Mouse (Mus musculus): ENCODE data around the gene Cfap43. TPM values are rescaled to one million over a fixed set of nuclear protein-coding genes. Genes with fewer than 3 reads are reported as not detected.
A peak's percentile ranks its signal among the peaks of the same experiment; 100 is the strongest.

The Cfap43 gene
- polyA plus RNA-seq, 1 experiment from 2014 or later: not detected

DNA sequence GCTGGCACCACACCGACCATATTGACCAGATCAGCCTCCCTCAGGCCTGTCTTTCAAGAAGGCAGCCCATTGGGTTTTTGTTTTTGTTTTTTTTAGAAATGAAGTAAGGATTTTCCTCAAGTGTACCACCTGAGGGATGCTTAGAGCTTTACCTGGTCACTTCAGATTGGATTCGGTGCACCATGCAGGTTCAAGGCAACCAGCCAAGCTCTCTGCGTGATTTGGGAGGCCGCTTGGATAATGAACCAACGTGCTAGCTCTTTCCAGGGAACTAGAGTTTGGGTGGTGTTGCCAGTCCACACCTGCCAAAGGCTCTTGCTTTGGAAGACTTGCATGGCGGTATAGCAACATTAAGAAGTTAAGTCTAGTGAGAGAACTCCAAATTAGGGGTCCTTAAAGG, 26.0 kb downstream of the Cfap43 start:
- Histone ChIP-seq H3K9me3 (replicated peaks; ENCODE audit: control insufficient read depth, low read length) (no peaks in the 10 kb centered on the region), H3K9ac (ENCODE audit: low read depth, low read length) (no peak overlapping the region), H3K4me1 (ENCODE audit: control insufficient read depth, low read depth, low read length) (peaks cover 3% of the 10 kb centered on the region), H3K4me3 (ENCODE audit: low read depth, low read length) (no peak overlapping the region), H3K36me3 (ENCODE audit: control insufficient read depth, insufficient read depth) (peaks cover 3% of the 10 kb centered on the region), H3K4me2 (ENCODE audit: low read depth, low read length) (no peak overlapping the region), H3K27ac (ENCODE audit: low read length) (no peak overlapping the region), H3K27me3 (ENCODE audit: control insufficient read depth, insufficient read depth, low read depth, low read length) (no peaks in the 10 kb centered on the region)
- 80% methylated on average over 6 of the region's 6 CpGs for WGBS (ENCODE audit: insufficient replicate concordance)
- no peak for ATAC-seq (ENCODE audit: low read depth)

DNA sequence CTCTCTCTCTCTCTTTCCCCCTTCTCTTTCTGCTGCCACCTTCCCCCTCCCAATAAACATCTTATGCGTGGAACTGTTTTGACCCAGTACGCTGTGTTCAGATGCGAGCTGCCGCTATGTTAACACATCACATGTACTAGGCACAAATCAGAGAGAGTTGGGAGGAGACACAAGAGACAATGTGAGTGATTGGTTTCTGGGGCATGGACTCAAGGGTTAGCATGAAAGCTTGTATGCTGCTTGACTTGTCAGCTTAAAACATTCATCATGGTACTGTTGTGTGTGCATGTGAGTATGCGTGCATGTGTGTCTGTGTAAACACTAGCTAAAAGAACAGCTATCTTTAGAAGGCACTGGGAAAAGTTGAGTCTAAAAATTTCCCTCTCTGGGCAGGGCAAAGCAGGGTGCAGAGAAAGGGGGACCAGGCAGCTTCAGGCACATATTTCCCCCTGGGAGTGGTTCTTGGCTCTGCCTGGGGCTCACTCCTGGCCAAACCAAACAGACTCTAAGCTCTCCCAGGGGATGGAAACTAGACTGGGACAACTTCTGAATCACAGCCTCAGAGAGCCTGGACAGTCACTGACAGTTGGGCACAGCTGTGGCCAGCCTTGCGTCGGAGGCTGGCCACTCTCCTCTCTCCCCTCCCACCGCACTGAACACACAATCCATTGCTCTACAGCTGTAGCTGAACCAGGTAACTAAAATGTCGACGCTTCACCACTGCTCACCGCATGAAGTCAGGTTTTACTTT, 27.4 kb downstream of the Cfap43 start:
- H3K36me3 ChIP-seq (ENCODE audit: control insufficient read depth, insufficient read depth): peaks cover 3% of the 10 kb centered on the region; the same call in 1 of the 2 replicates
- no peaks in the 10 kb centered on the region; the same call in 1 of the 2 replicates for H3K4me1 ChIP-seq (ENCODE audit: control insufficient read depth, low read depth, low read length)
- ATAC-seq (ENCODE audit: low read depth): no peak
- no peak overlapping the region for H3K27ac ChIP-seq (ENCODE audit: low read length)
- no peak overlapping the region for H3K4me3 ChIP-seq (ENCODE audit: low read depth, low read length)
- no peak overlapping the region for H3K4me2 ChIP-seq (ENCODE audit: low read depth, low read length)
- H3K9me3 ChIP-seq (replicated peaks; ENCODE audit: control insufficient read depth, low read length): no peaks in the 10 kb centered on the region
- 76% methylated on average over 11 of the region's 11 CpGs for WGBS (ENCODE audit: insufficient replicate concordance)
- H3K27me3 ChIP-seq (ENCODE audit: control insufficient read depth, insufficient read depth, low read depth, low read length): no peaks in the 10 kb centered on the region
- H3K9ac ChIP-seq (ENCODE audit: low read depth, low read length): no peak overlapping the region

DNA sequence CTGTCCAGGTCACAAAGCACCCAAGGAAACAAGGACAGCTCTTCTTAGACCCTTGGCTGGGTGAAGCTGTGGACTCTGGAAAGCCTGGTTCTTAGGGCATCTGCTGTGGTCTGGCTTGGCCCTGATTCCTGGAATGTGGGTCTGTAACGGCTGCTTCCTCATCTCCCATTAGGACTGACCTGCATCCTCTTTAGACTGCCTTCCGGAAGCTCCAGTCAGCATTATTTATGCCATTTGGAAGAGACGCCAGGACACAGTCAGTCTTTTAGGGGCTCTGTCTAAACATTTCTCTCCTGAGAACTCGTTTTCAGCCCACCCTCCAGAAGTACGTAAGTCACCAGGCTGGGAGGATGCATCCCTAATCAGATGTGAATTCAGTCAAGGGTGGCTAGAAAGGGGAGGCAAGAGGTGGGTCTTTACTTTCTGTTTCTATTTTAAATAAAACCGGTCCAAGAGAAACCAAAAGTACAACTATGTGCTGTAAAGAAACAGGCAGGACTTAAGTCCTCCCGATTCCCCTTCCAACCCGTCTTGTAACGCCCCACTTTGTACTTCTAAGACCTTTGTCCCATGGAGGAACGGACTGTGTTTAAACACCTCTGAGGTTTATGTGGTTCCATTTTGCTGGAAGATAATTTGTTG, 28.5 kb downstream of the Cfap43 start:
- H3K4me2 ChIP-seq (ENCODE audit: low read depth, low read length): no peak overlapping the region; the same call in 1 of the 2 replicates
- H3K4me1 ChIP-seq (ENCODE audit: control insufficient read depth, low read depth, low read length): no peaks in the 10 kb centered on the region; the same call in 1 of the 2 replicates
- 0 out of 2 replicates have a peak overlapping the region, but pooled peaks have one; percentile 11 for H3K4me3 ChIP-seq (ENCODE audit: low read depth, low read length)
- no peaks in the 10 kb centered on the region for H3K9me3 ChIP-seq (replicated peaks; ENCODE audit: control insufficient read depth, low read length)
- WGBS (ENCODE audit: insufficient replicate concordance): 33% methylated on average over 10 of the region's 10 CpGs
- H3K36me3 ChIP-seq (ENCODE audit: control insufficient read depth, insufficient read depth): peaks cover 1% of the 10 kb centered on the region; the same call in 1 of the 2 replicates
- no peak for ATAC-seq (ENCODE audit: low read depth)
- H3K27ac ChIP-seq (ENCODE audit: low read length): no peak overlapping the region
- H3K9ac ChIP-seq (ENCODE audit: low read depth, low read length): no peak overlapping the region
- no peaks in the 10 kb centered on the region for H3K27me3 ChIP-seq (ENCODE audit: control insufficient read depth, insufficient read depth, low read depth, low read length)

DNA sequence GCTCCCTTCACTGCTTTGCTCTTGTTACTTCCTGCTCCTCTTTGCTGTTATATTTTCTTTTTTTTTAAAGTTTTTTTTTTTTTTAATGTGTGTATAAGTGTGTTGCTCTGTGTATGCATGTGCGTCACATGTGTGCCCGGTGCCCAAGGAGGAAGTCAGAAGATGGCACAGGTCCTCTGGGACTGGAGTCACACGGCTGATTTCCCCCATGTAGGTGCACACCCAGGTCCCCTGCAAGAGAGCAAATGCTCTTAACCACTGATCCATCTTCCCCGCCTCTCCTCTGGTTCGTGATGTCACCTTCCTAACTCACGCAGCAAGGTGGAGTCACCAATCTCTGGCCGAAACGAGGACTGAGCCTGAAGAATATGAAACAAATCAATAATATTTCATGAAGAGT, 31.1 kb downstream of the Cfap43 start:
- no peak overlapping the region for H3K9ac ChIP-seq (ENCODE audit: low read depth, low read length)
- H3K36me3 ChIP-seq (ENCODE audit: control insufficient read depth, insufficient read depth): no peaks in the 10 kb centered on the region
- no peak overlapping the region for H3K4me2 ChIP-seq (ENCODE audit: low read depth, low read length)
- whole genome bisulfite sequencing (ENCODE audit: insufficient replicate concordance): 77% methylated on average over 8 of the region's 8 CpGs
- no peaks in the 10 kb centered on the region for H3K27me3 ChIP-seq (ENCODE audit: control insufficient read depth, insufficient read depth, low read depth, low read length)
- H3K4me3 ChIP-seq (ENCODE audit: low read depth, low read length): no peak overlapping the region
- H3K4me1 ChIP-seq (ENCODE audit: control insufficient read depth, low read depth, low read length): no peaks in the 10 kb centered on the region; the same call in 1 of the 2 replicates
- no peak for ATAC-seq (ENCODE audit: low read depth)
- H3K27ac ChIP-seq (ENCODE audit: low read length): no peak overlapping the region
- H3K9me3 ChIP-seq (replicated peaks; ENCODE audit: control insufficient read depth, low read length): no peaks in the 10 kb centered on the region

DNA sequence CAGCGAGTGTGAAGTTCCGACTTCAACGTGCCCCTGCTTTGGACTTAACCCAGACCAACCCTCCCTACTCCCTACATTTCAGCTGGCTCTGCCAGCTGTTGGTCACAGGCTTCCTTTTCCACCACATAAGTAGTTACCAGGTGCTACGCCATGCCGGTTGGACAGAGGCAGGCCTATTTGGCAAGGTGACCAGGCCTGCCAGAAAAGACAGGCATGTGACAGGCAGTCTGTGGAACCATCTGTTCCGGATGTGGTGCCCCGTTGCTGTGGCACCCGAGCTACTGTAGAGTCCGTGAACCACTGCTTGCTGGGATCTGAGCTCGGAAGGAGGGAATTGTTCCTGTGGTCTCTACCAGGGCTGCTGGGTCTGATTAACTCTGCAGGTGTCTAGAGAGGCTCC, 31.7 kb downstream of the Cfap43 start:
- no peak overlapping the region for H3K9ac ChIP-seq (ENCODE audit: low read depth, low read length)
- H3K27ac ChIP-seq (ENCODE audit: low read length): no peak overlapping the region
- no peak for ATAC-seq (ENCODE audit: low read depth)
- H3K36me3 ChIP-seq (ENCODE audit: control insufficient read depth, insufficient read depth): no peaks in the 10 kb centered on the region
- no peaks in the 10 kb centered on the region; the same call in 1 of the 2 replicates for H3K4me1 ChIP-seq (ENCODE audit: control insufficient read depth, low read depth, low read length)
- 72% methylated on average over 10 of the region's 10 CpGs for WGBS (ENCODE audit: insufficient replicate concordance)
- H3K4me2 ChIP-seq (ENCODE audit: low read depth, low read length): no peak overlapping the region
- no peaks in the 10 kb centered on the region for H3K9me3 ChIP-seq (replicated peaks; ENCODE audit: control insufficient read depth, low read length)
- H3K4me3 ChIP-seq (ENCODE audit: low read depth, low read length): no peak overlapping the region
- no peaks in the 10 kb centered on the region for H3K27me3 ChIP-seq (ENCODE audit: control insufficient read depth, insufficient read depth, low read depth, low read length)

DNA sequence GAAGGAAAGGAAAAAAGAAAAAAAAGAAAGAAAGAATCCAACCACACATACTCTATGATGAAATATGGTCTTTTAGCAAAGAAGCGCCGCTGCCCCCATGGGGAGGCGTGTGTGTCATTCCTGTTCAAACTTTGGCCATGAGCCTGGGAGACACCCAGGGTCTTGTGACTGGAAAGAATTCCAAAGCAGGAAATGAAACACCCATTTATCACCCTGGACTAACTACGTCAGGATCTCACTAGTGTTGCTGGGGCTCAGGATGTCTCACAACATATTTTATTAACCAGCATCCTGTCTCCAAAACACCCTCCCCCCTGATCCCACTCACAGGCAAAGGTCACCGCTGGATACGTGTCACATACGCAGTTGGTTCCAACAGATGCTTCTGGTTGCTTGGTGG, 32.5 kb downstream of the Cfap43 start:
- Histone ChIP-seq H3K4me2 (ENCODE audit: low read depth, low read length) (no peak overlapping the region), H3K9ac (ENCODE audit: low read depth, low read length) (no peak overlapping the region), H3K4me1 (ENCODE audit: control insufficient read depth, low read depth, low read length) (no peaks in the 10 kb centered on the region; the same call in 1 of the 2 replicates), H3K4me3 (ENCODE audit: low read depth, low read length) (no peak overlapping the region), H3K36me3 (ENCODE audit: control insufficient read depth, insufficient read depth) (no peaks in the 10 kb centered on the region), H3K9me3 (replicated peaks; ENCODE audit: control insufficient read depth, low read length) (no peaks in the 10 kb centered on the region), H3K27ac (ENCODE audit: low read length) (no peak overlapping the region), H3K27me3 (ENCODE audit: control insufficient read depth, insufficient read depth, low read depth, low read length) (no peaks in the 10 kb centered on the region)
- WGBS (ENCODE audit: insufficient replicate concordance): 65% methylated on average over 7 of the region's 7 CpGs
- ATAC-seq (ENCODE audit: low read depth): peak; percentile 43

DNA sequence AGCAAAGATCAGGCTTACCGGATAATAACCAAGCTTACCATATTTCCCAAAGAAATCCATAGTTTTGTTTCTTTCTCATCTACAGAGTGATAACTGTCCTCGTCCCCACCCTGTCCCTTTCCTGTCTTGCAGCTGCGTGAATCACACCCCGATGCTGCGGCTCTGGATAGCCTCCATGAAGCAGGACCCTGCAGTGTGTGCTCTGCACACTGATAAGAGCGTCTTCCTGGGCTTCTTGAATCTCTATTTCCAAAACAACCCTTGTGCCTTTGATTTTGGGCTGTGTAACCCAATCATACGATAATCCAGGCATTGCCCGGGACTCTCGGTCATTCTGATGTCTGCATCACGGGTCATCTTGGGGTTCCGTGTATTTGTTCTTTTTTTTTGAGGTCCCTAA, 33.2 kb downstream of the Cfap43 start:
- 46% methylated on average over 11 of the region's 11 CpGs for WGBS (ENCODE audit: insufficient replicate concordance)
- Histone ChIP-seq H3K27ac (ENCODE audit: low read length) (no peak overlapping the region), H3K36me3 (ENCODE audit: control insufficient read depth, insufficient read depth) (no peaks in the 10 kb centered on the region), H3K9ac (ENCODE audit: low read depth, low read length) (no peak overlapping the region), H3K4me1 (ENCODE audit: control insufficient read depth, low read depth, low read length) (no peaks in the 10 kb centered on the region; the same call in 1 of the 2 replicates), H3K27me3 (ENCODE audit: control insufficient read depth, insufficient read depth, low read depth, low read length) (no peaks in the 10 kb centered on the region), H3K9me3 (replicated peaks; ENCODE audit: control insufficient read depth, low read length) (no peaks in the 10 kb centered on the region), H3K4me2 (ENCODE audit: low read depth, low read length) (no peak overlapping the region), H3K4me3 (ENCODE audit: low read depth, low read length) (no peak overlapping the region)
- no peak for ATAC-seq (ENCODE audit: low read depth)

DNA sequence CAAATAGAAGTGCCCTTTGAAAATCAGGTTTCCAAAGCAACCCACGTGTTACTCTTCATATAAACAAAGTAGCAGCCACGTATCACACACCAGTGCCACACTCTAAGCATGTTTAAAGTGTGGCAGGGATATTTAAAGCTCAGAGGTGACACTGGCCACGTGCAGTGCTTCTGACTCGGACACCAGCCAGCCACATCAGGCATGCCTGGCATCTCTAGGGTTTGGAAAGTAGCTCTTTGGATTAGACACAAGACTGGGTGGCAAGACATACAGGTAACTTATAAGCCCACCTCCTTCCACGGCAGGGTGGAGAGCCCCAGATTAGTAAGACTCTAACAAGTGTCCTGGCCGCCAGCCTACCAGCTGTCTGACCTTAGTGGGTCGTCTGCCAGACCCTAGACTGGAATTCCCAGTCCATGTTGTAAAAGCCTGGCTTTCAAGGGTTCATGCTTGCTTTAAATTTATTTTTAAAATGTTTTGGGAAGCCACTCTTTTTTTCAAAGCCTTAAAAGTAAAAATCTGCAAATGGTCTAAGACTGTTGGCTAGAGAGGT, 33.8 kb downstream of the Cfap43 start:
- Histone ChIP-seq H3K36me3 (ENCODE audit: control insufficient read depth, insufficient read depth) (no peaks in the 10 kb centered on the region), H3K4me2 (ENCODE audit: low read depth, low read length) (no peak overlapping the region), H3K4me3 (ENCODE audit: low read depth, low read length) (no peak overlapping the region), H3K4me1 (ENCODE audit: control insufficient read depth, low read depth, low read length) (no peaks in the 10 kb centered on the region), H3K9me3 (replicated peaks; ENCODE audit: control insufficient read depth, low read length) (no peaks in the 10 kb centered on the region), H3K27me3 (ENCODE audit: control insufficient read depth, insufficient read depth, low read depth, low read length) (no peaks in the 10 kb centered on the region), H3K27ac (ENCODE audit: low read length) (no peak overlapping the region), H3K9ac (ENCODE audit: low read depth, low read length) (no peak overlapping the region)
- no peak for ATAC-seq (ENCODE audit: low read depth)
- WGBS (ENCODE audit: insufficient replicate concordance): 51% methylated on average over 7 of the region's 7 CpGs

Data from liver, embryonic 16.5 days (tissue).